Mouse (Mus musculus) megakaryocyte, adult 5-6 weeks (primary cell): ENCODE results near the gene Lonrf2. TPM values are rescaled to one million over a fixed set of nuclear protein-coding genes. Genes with fewer than 3 reads are reported as not detected.
A peak's percentile ranks its signal among the peaks of the same experiment; 100 is the strongest.

Experiments used
- ATAC-seq: 2 replicates; pipeline ENCODE4 v1.8.0; 2016; ENCODE audit warnings: mild to moderate bottlenecking, inconsistent platforms; ENCODE audit not compliant: poor library complexity, severe bottlenecking
- total RNA-seq, 2 experiments: library from RNA; stranded (forward) in 1 of 2; stranded (reverse) in 1 of 2; fragments of 153-499, 151-499 nt in 1 of 2; fragments of 221-1000, 200-1000 nt in 1 of 2; gene quantifications; 2 replicates each; pipeline versions ENCODE4 v1.2.3 to v1.2.4; 2015 to 2017

Lonrf2 gene
- total RNA-seq, 2 experiments from 2014 or later = 0.07 to 0.11 TPM

DNA sequence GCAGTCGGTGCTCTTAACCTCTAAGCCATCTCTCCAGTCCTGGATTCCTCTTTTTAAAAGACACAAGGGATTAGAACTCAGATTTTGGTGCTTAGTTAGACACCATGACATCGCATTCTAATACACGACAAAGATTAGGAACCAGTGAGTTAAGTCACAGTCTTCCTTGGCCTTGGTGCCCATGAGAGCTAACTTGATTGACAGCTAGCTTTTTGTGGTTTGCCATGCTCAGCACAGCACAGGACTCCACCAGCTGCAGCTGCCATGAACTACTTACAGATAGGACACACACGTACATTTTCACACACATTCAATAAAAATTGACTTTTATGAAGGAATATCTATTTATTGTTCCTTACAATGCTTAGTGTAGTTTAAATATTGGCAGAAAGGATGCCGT, 60.8 kb downstream of the Lonrf2 start:
- no peak for ATAC-seq

DNA sequence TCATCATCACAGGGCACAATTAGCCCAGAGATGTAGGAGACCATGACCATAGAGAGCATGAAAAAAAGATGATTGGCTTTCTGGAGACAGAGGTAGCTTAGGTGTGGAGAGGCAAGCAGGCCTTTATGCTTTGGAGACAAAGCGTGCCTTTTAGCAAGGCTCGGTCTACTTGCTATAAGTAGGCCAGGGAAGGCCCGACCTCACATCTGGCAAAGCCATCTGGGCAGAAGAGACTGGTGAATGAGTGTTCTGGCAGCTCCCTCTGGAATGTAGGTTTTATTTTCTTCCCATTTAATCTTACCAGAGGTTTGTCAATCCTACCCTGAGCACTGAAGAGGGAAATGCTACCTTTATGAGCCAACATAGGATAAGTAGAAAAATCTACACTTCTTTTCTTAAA, 65.8 kb downstream of the Lonrf2 start:
- no peak for ATAC-seq

DNA sequence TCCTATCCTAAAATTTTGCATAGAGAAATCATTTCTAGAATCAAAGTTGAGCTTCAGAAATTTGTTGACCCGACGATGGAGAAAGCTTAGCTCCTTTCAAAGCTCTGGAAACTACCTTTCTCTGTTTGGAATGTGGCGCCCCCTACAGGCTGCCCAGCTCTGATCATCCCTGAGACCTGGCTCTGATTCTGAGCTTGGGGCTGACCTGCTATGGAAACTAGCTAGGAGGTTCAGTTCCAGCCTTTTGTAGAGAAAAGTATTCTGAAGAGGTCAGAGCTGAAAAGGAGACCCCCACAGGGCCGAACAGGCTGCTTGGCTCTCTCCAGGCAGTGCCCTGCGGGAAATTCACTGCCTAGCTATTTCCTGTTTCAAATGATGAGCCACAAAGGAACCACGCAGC, 66.6 kb downstream of the Lonrf2 start:
- no peak for ATAC-seq

DNA sequence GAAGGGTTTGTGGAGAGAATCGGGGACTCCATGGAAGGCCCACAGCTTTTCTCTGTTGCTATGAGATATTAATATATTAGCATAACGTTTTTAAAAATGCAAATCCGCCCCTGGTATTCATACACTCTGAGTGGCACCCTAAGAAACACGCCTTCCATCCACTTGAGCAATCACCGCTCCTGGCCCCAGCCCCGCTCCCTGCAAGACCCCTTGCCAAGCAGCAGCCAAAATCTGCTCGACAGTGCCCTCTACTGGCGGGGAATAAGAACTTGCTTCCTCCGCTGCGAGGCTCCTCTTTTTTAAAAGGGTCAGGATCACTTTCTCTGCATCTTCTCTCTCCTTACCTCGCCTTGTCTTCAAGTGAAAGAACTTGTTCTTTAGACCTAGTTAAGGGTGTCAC, 68.7 kb downstream of the Lonrf2 start:
- peak; percentile 52; the same call in 1 of the 2 replicates for ATAC-seq

DNA sequence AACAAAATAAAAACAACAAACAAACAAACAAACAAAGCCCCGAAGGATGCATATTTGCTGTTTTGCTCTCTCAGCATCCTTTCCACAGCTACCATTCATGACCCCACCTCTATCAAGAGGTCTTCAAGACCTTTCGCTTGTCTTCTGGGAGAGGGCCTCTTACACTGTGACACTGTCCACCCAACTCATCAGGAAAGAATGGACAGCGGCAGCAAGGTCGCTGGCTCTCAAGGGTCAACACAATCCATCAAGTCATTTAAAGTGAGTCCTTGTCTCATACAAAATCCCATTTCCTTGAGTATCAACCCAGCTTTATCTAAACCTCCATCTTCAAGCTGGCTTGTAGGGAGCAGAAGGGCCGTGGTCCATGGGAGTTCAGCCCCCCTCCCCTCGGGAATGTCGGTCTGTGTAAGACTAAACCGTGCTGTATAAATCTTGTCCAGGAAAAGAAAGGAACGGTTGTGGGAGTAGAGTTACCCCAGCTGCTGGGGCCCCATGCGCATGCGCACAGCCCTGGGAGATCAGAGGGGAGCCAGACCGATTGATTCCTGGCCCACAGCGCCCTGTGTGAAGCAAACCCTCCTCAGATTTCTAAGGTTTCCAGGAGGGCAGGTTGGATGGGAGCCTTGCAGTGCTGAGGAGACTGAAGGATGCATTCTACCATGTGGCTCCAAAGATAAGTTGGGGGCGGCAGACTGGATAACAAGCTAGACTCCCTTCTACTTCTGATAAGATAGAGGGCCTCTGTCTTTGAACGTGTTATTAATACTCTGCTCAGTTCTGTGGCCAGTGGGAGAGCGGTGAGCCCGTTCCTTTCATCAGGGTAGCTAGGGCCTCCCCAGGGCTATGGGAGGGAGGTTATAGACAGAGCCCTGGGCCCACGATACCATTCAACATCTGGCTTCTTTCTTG, 69.6 kb downstream of the Lonrf2 start:
- no peak for ATAC-seq

DNA sequence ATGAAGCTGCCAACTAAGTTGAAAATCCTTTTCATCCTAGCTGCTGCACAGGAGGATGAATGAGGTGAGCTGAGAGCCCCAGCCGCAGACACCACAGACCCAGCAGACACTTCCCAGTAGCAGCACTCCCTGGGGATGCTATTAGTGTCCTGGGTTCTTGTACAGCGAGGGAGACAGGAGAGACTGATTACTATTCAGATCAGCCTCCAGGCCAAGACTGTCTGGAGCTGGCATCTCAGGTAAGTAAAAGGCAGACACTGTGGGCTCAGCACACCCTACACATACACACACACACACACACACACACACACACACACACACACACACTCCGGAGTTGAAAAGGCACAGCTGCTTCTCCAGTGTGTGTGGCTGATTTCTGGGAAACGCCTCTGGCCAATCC, 70.3 kb downstream of the Lonrf2 start:
- ATAC-seq = no peak

DNA sequence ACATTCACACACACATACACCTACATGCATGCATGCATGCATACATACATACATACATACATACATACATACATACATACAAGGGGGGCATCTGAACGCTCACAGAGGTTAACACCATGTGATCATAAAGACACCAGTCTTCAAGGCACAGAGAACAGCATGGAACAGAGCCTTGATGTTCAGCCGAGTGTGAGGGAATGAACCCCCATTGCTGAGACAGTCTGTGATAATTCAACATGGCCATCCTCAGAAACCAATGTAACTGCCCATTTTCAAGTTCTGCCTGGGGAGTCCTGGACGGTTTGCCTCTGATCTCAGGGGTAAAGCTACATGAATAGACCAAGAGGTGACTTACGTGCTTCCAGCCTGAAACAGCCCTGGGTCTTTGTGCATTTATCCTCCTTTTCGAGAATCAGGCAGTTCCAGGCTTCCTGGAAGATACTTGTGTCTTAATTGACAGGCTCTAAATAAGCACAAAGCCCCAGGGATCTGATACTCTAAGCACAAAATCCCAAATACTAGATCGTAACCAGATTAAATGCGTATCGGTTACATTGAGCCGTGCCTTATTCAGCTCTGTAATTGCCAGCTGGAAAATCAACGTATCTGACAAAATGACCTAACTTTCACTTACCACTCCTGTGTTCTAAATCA, 72.4 kb downstream of the Lonrf2 start:
- ATAC-seq = no peak

DNA sequence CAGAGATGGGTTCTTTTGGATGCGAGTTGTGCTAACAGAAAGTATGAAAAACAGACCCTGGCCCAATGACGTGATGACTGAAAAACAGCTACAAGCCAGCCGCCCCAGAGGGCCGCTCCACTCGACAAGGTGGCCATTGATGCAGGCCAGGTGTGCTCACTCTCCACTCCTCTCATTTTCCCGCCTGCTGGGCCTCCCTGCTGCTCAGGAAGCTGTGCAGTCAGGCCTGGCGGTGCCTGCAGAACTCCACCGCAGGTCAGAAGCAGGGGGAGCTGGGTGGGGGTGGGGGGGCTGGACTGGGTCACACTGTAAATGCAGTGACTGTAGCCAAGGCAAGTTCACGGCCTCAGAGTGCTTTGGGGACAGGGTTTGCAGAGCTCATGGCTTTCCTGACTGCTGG, 76.1 kb downstream of the Lonrf2 start:
- ATAC-seq = no peak

DNA sequence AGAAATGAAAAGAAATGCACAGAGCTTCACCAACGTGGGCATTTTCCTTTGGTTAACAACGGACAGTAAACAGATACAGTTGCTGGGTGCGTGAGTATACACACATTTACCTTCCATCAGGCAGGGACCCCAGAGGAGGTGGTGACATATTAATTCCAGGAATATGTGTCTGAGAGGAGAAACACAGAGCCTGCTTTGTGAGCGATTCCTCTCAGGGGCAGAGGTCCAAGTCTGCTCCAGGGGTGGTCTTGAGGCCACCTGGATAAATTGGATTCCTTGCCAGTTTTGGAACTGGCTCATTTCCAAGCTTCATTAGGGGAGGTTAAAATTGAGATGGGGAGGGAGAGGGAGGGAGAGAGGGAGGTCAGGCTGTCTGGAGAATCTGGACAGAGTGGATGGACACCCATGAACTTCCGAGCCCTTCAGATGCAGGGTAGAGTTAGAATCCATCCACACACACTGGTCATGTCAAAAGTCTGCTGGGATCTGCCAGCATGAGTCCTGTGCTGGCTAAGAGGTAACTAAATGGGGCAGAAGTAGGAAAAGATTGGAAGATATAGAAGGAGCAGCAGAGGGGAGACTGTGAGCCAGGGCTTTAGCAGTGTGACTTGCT, 78.6 kb downstream of the Lonrf2 start:
- ATAC-seq = no peak

DNA sequence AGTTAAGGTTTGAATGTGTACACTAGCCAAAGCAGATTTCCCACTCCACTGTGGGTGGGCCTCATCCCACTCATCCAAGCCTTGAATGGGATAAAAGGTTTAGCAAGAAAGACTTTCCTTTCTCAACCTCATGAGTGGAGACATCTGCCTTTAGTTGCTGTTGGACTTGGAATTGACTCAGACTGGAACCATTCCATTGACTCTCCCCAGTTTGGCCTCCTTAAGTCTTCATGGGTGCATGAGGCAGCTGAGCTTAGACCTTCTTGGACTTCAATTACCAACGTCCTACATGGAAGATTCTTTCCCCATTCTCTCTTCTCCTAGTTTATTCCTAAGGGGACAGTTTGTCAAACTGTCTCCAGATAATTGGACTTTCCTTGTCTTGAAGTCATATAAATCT, 92.6 kb downstream of the Lonrf2 start:
- no peak for ATAC-seq

Other genes starting within 250 kb of the Lonrf2 start
- 2.2 and 2.6 TPM in 2 replicates for gene Aff3, start 171.8 kb downstream of the Lonrf2 start, total RNA-seq (2015)
- gene Aff3, start 171.8 kb downstream of the Lonrf2 start, total RNA-seq (2017) = 2.2 and 2.4 TPM in 2 replicates
- gene Chst10, start 61.5 kb upstream of the Lonrf2 start, total RNA-seq (2015) = 0.54 and 0.59 TPM in 2 replicates
- gene Chst10, start 61.5 kb upstream of the Lonrf2 start, total RNA-seq (2017) = 0.26 and 0.37 TPM in 2 replicates
- not detected in 2 replicates for gene Nms, start 102.4 kb upstream of the Lonrf2 start, total RNA-seq (2015)
- not detected in 2 replicates for gene Nms, start 102.4 kb upstream of the Lonrf2 start, total RNA-seq (2017)
- 77.5 and 88.7 TPM in 2 replicates for gene Pdcl3, start 148.9 kb upstream of the Lonrf2 start, total RNA-seq (2015)
- 49.2 and 58.5 TPM in 2 replicates for gene Pdcl3, start 148.9 kb upstream of the Lonrf2 start, total RNA-seq (2017)